In the genomic region with DNA sequence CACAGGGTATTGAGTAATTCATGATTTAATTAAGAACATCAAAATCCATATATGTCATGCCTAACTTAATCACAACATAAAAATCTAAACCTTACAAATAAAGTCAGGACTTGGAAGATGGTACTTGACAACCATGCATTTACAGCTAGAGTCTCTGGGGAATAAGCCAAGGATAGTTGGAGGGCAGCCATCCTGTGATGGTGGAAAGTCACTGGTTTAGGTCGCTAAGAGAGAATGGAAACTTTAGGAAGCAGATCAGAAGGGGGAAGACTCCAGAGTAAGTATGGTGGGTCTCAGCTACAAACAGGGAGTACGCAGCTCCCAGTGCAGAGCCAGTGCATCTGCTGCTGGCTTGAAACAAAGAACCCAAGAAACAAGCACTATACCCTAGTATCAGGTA, we compare ENCODE assay signal across 27 mouse cellular contexts.
DNase-seq lines count a peak whose midpoint lies in the region; ATAC-seq and TF ChIP-seq lines count a peak whose summit lies in the region.
"Had no signal": no experiment of that assay in that cellular context is flagged by ENCODE, and none has a peak within 500 bp of the region (broad histone marks: within the 10 kb centered on the region; RNA-seq: fewer than 3 reads in every experiment).

No protein-coding gene starts in this region.

- no peaks in the 10 kb centered on the region for H3K36me3 ChIP-seq in forebrain, postnatal 0 days (ENCODE audit: insufficient read depth)
- H3K36me3 ChIP-seq in forebrain, embryonic 12.5 days (replicated peaks), result no peaks in the 10 kb centered on the region
- no peaks in the 10 kb centered on the region for H3K36me3 ChIP-seq in lung, embryonic 16.5 days (ENCODE audit: control insufficient read depth, insufficient read depth, low read length)
- H3K36me3 ChIP-seq in lung, postnatal 0 days (ENCODE audit: insufficient read depth, low read length), result no peaks in the 10 kb centered on the region
- no peaks in the 10 kb centered on the region for H3K36me3 ChIP-seq in intestine, embryonic 15.5 days
- H3K36me3 ChIP-seq: forebrain, embryonic 10.5 days; hindbrain, embryonic 12.5 days; limb, embryonic 10.5 days; limb, embryonic 15.5 days; midbrain, embryonic 13.5 days; stomach, embryonic 15.5 days had no signal

- no peak for TF ChIP-seq EP300 in lung, postnatal 0 days (IDR thresholded peaks at IDR 0.05)

- H3K4me3 ChIP-seq in forebrain, postnatal 0 days (ENCODE audit: low read depth, low read length), result no peak overlapping the region
- no peak overlapping the region for H3K4me3 ChIP-seq in forebrain, embryonic 12.5 days (replicated peaks)
- no peak overlapping the region for H3K4me3 ChIP-seq in lung, embryonic 16.5 days (ENCODE audit: low read length)
- no peak overlapping the region for H3K4me3 ChIP-seq in lung, postnatal 0 days (ENCODE audit: low read depth, low read length)
- no peak overlapping the region for H3K4me3 ChIP-seq in intestine, embryonic 15.5 days (replicated peaks)
- H3K4me3 ChIP-seq: forebrain, embryonic 10.5 days; gastrocnemius, adult 2 months; hindbrain, embryonic 12.5 days; limb, embryonic 10.5 days; limb, embryonic 15.5 days; midbrain, embryonic 13.5 days; stomach, embryonic 15.5 days had no signal

- no peaks in the 10 kb centered on the region for H3K4me1 ChIP-seq in forebrain, postnatal 0 days (ENCODE audit: insufficient read depth)
- no peaks in the 10 kb centered on the region for H3K4me1 ChIP-seq in forebrain, embryonic 12.5 days
- H3K4me1 ChIP-seq in lung, embryonic 16.5 days (replicated peaks; ENCODE audit: control insufficient read depth, insufficient read depth, low read length), result peaks cover 5% of the 10 kb centered on the region; the same call in 1 of the 2 replicates
- H3K4me1 ChIP-seq in lung, postnatal 0 days (ENCODE audit: insufficient read depth, low read depth, low read length), result no peaks in the 10 kb centered on the region
- no peaks in the 10 kb centered on the region for H3K4me1 ChIP-seq in intestine, embryonic 15.5 days (replicated peaks)
- H3K4me1 ChIP-seq: forebrain, embryonic 10.5 days; hindbrain, embryonic 12.5 days; limb, embryonic 10.5 days; limb, embryonic 15.5 days; midbrain, embryonic 13.5 days; stomach, embryonic 15.5 days had no signal

- H3K27me3 ChIP-seq in forebrain, postnatal 0 days (ENCODE audit: insufficient read depth, low read length), result no peaks in the 10 kb centered on the region
- no peaks in the 10 kb centered on the region for H3K27me3 ChIP-seq in forebrain, embryonic 12.5 days
- no peaks in the 10 kb centered on the region for H3K27me3 ChIP-seq in lung, embryonic 16.5 days (ENCODE audit: control insufficient read depth, insufficient read depth, low read depth, low read length)
- H3K27me3 ChIP-seq in lung, postnatal 0 days (replicated peaks; ENCODE audit: insufficient read depth, low read length), result no peaks in the 10 kb centered on the region
- no peaks in the 10 kb centered on the region for H3K27me3 ChIP-seq in intestine, embryonic 15.5 days (replicated peaks)
- H3K27me3 ChIP-seq: hindbrain, embryonic 12.5 days; limb, embryonic 15.5 days; midbrain, embryonic 13.5 days; stomach, embryonic 15.5 days had no signal

- no peak overlapping the region for H3K4me2 ChIP-seq in forebrain, postnatal 0 days (ENCODE audit: low read depth)
- H3K4me2 ChIP-seq in forebrain, embryonic 12.5 days, result no peak overlapping the region
- H3K4me2 ChIP-seq in lung, embryonic 16.5 days (ENCODE audit: low read depth, low read length), result no peak overlapping the region
- H3K4me2 ChIP-seq in lung, postnatal 0 days (replicated peaks; ENCODE audit: low read depth, low read length), result no peak overlapping the region
- H3K4me2 ChIP-seq in intestine, embryonic 15.5 days (replicated peaks), result no peak overlapping the region
- H3K4me2 ChIP-seq: heart, embryonic 11.5 days; hindbrain, embryonic 12.5 days; limb, embryonic 15.5 days; midbrain, embryonic 13.5 days; stomach, embryonic 15.5 days had no signal

- TF ChIP-seq CTCF in forebrain, postnatal 0 days (IDR thresholded peaks at IDR 0.05; ENCODE audit: low read depth), result no peak
- no peak for TF ChIP-seq CTCF in lung, postnatal 0 days (IDR thresholded peaks at IDR 0.05)

- 64% methylated on average over 2 of the region's 2 CpGs for WGBS in forebrain, postnatal 0 days
- WGBS in forebrain, embryonic 12.5 days, result 92% methylated on average over 2 of the region's 2 CpGs
- WGBS in lung, embryonic 16.5 days, result 50% methylated on average over 2 of the region's 2 CpGs
- WGBS in lung, postnatal 0 days, result 50% methylated on average over 2 of the region's 2 CpGs
- WGBS in intestine, embryonic 15.5 days, result 73% methylated on average over 2 of the region's 2 CpGs

- ATAC-seq in forebrain, postnatal 0 days, result peak; percentile 12; the same call in 1 of the 2 replicates
- ATAC-seq in forebrain, embryonic 12.5 days (ENCODE audit: low FRiP score), result no peak
- peak; percentile 88 for ATAC-seq in lung, embryonic 16.5 days (ENCODE audit: low read depth)
- ATAC-seq in lung, postnatal 0 days, result no peak
- no peak for ATAC-seq in intestine, embryonic 15.5 days
- ATAC-seq: midbrain, embryonic 13.5 days had no signal

- no peak overlapping the region for H3K27ac ChIP-seq in forebrain, postnatal 0 days (ENCODE audit: low read depth, low read length)
- H3K27ac ChIP-seq in forebrain, embryonic 12.5 days, result no peak overlapping the region
- H3K27ac ChIP-seq in lung, embryonic 16.5 days (ENCODE audit: low read length), result peak overlapping the region; percentile 70
- no peak overlapping the region for H3K27ac ChIP-seq in lung, postnatal 0 days (ENCODE audit: low read length)
- no peak overlapping the region for H3K27ac ChIP-seq in intestine, embryonic 15.5 days
- H3K27ac ChIP-seq: forebrain, embryonic 10.5 days; gastrocnemius, adult 2 months; hindbrain, embryonic 12.5 days; limb, embryonic 10.5 days; limb, embryonic 15.5 days; liver, embryonic 14.5 days; midbrain, embryonic 13.5 days; stomach, embryonic 15.5 days had no signal

- peak; percentile 51 for DNase-seq in forebrain, postnatal 0 days
- no peak for DNase-seq in lung, postnatal 0 days (ENCODE audit: low spot score)
- peak; percentile 31 for DNase-seq in brain, adult 2 months (ENCODE audit: low read depth, low spot score)
- DNase-seq in telencephalon, adult 2 months (ENCODE audit: low read depth, low spot score), result peak; percentile 6
- DNase-seq: adrenal gland, postnatal 14 days; cerebellum, adult 18-20 months; cerebellum, postnatal 14 days; gastrocnemius, adult 2 months; gastrocnemius, postnatal 36 days; heart, adult 18-20 months; heart, postnatal 36 days; kidney, adult 11 months; kidney, postnatal 14 days; layer of hippocampus, adult 9-11 months; right cerebral cortex, postnatal 25 days; thymus, postnatal 14 days had no signal

- H3K9ac ChIP-seq in forebrain, postnatal 0 days, result no peak overlapping the region
- no peak overlapping the region for H3K9ac ChIP-seq in forebrain, embryonic 12.5 days
- H3K9ac ChIP-seq in lung, embryonic 16.5 days (ENCODE audit: low read length), result no peak overlapping the region
- H3K9ac ChIP-seq in lung, postnatal 0 days (replicated peaks; ENCODE audit: low read depth), result no peak overlapping the region
- H3K9ac ChIP-seq in intestine, embryonic 15.5 days, result no peak overlapping the region
- H3K9ac ChIP-seq: hindbrain, embryonic 12.5 days; limb, embryonic 15.5 days; liver, embryonic 14.5 days; midbrain, embryonic 13.5 days; stomach, embryonic 15.5 days had no signal

- no peaks in the 10 kb centered on the region for H3K9me3 ChIP-seq in forebrain, postnatal 0 days (ENCODE audit: low read length)
- no peaks in the 10 kb centered on the region for H3K9me3 ChIP-seq in forebrain, embryonic 12.5 days
- no peaks in the 10 kb centered on the region for H3K9me3 ChIP-seq in lung, embryonic 16.5 days (ENCODE audit: control insufficient read depth, low read length)
- no peaks in the 10 kb centered on the region for H3K9me3 ChIP-seq in lung, postnatal 0 days (ENCODE audit: low read length)
- no peaks in the 10 kb centered on the region for H3K9me3 ChIP-seq in intestine, embryonic 15.5 days
- H3K9me3 ChIP-seq: forebrain, embryonic 10.5 days; hindbrain, embryonic 12.5 days; limb, embryonic 10.5 days; limb, embryonic 15.5 days; midbrain, embryonic 13.5 days; stomach, embryonic 15.5 days had no signal

Comparison
In these comparisons a context has a peak if more than half of its experiments do, and no peak if none do; other contexts are left out.
1. ATAC-seq: peak in forebrain, postnatal 0 days (single experiment) and lung, embryonic 16.5 days (single experiment); none in forebrain, embryonic 12.5 days (single experiment), lung, postnatal 0 days (single experiment) and intestine, embryonic 15.5 days (single experiment).